ENCODE assay signal across 8 mouse cellular contexts in genomic region chr6:24663196-24664132, GRCm38 (mm10). TPM values are rescaled to one million over a fixed set of nuclear protein-coding genes. Genes with fewer than 3 reads are reported as not detected.
DNase-seq lines count a peak whose midpoint lies in the region; ATAC-seq and TF ChIP-seq lines count a peak whose summit lies in the region.

No protein-coding gene starts in this region.

- H3K36me3 ChIP-seq in ES-Bruce4 (ENCODE audit: control insufficient read depth, insufficient read depth, low read length, poor library complexity, severe bottlenecking) = peaks cover 4% of the 10 kb centered on the region; the same call in 1 of the 2 replicates
- peaks cover 20% of the 10 kb centered on the region for H3K36me3 ChIP-seq in heart, adult 2 months (ENCODE audit: control insufficient read depth, insufficient read depth, low read length)

- peak overlapping the region; percentile 95 for H3K9ac ChIP-seq in ES-Bruce4 (ENCODE audit: low read depth, poor library complexity, severe bottlenecking)
- peak overlapping the region; percentile 98 for H3K9ac ChIP-seq in heart, adult 2 months (ENCODE audit: low read depth, low read length)

- ATAC-seq in monocyte, adult 5-6 weeks (replicated peaks; ENCODE audit: insufficient number of reproducible peaks, low FRiP score, low TSS enrichment, poor library complexity, severe bottlenecking) = no peak

- peak overlapping the region; percentile 74 for H3K4me3 ChIP-seq in ES-Bruce4 (ENCODE audit: low read depth, low read length)
- H3K4me3 ChIP-seq in heart, adult 2 months = peak overlapping the region; percentile 90
- H3K4me3 ChIP-seq in lung, adult 2 months (replicated peaks; ENCODE audit: extremely low read depth, low read depth, low read length) = peak overlapping the region; percentile 77

- no peak for TF ChIP-seq CTCF in ES-Bruce4 (IDR thresholded peaks at IDR 0.05; ENCODE audit: low read depth, low read length)
- no peak for TF ChIP-seq CTCF in heart, adult 2 months (IDR thresholded peaks at IDR 0.05)
- TF ChIP-seq CTCF in lung, adult 2 months (IDR thresholded peaks at IDR 0.05; ENCODE audit: insufficient read depth, low read length) = no peak

- TF ChIP-seq EP300 in ES-Bruce4 (IDR thresholded peaks at IDR 0.05; ENCODE audit: insufficient read depth, low read depth, low read length) = no peak
- no peak for TF ChIP-seq EP300 in heart, adult 2 months (IDR thresholded peaks at IDR 0.05; ENCODE audit: insufficient read depth, low read depth, low read length)

- no peaks in the 10 kb centered on the region for H3K4me1 ChIP-seq in ES-Bruce4 (ENCODE audit: control insufficient read depth, insufficient read depth, low read length)
- peaks cover 9% of the 10 kb centered on the region for H3K4me1 ChIP-seq in heart, adult 2 months (ENCODE audit: control insufficient read depth, insufficient read depth, low read length)
- peaks cover 9% of the 10 kb centered on the region for H3K4me1 ChIP-seq in lung, adult 2 months (ENCODE audit: control insufficient read depth, insufficient read depth, low read length)

- WGBS in heart, adult 2 months = 4% methylated on average over 21 of the region's 21 CpGs
- 6% methylated on average over 21 of the region's 21 CpGs for WGBS in lung, adult 2 months

- peak; percentile 46 for DNase-seq in A20 (ENCODE audit: low read depth, low spot score)
- peak; percentile 17 to 25 for DNase-seq in cerebellum, postnatal 14 days
- DNase-seq in heart, adult 2 months = peak; percentile 42 to 56
- DNase-seq in kidney, adult 8-10 months = peak; percentile 45 to 47
- DNase-seq in lung, adult 2 months = peak; percentile 39
- DNase-seq in retina, postnatal 1 day = peak; percentile 20

- intact Hi-C loops in heart, adult 2 months (cut with DNase I) = loop anchor here (1.0 to 5.0 kb wide), 3 partner anchors 25 to 91 kb away; no protein-coding TSS in a partner anchor

- TF ChIP-seq POLR2A in ES-Bruce4 (IDR thresholded peaks at IDR 0.05; ENCODE audit: insufficient read depth, low read length) = no peak
- no peak for TF ChIP-seq POLR2A in heart, adult 2 months (IDR thresholded peaks at IDR 0.05; ENCODE audit: insufficient read depth, low read depth, low read length)
- TF ChIP-seq POLR2A in lung, adult 2 months (IDR thresholded peaks at IDR 0.05; ENCODE audit: borderline replicate concordance, extremely low read depth, low read depth, low read length) = no peak

- H3K79me2 ChIP-seq in heart, adult 2 months (replicated peaks; ENCODE audit: control insufficient read depth, insufficient read depth, low read length) = peaks cover 6% of the 10 kb centered on the region

- H3K27ac ChIP-seq in ES-Bruce4 (ENCODE audit: insufficient read depth, low read length) = peak overlapping the region; percentile 12; the same call in 1 of the 2 replicates
- peak overlapping the region; percentile 95 for H3K27ac ChIP-seq in heart, adult 2 months

- H3K9me3 ChIP-seq in ES-Bruce4 (replicated peaks; ENCODE audit: control insufficient read depth, insufficient read depth, low read length, poor library complexity, severe bottlenecking) = no peaks in the 10 kb centered on the region

- H3K27me3 ChIP-seq in ES-Bruce4 (ENCODE audit: control insufficient read depth, insufficient read depth, low read length, poor library complexity, severe bottlenecking) = no peaks in the 10 kb centered on the region
- no peaks in the 10 kb centered on the region for H3K27me3 ChIP-seq in heart, adult 2 months (ENCODE audit: control insufficient read depth, insufficient read depth, low read length)

RNA-seq across cellular contexts. Expression of gene Wasl, which starts 1.3 kb away (rescaled TPM):
- polyA plus RNA-seq in ES-Bruce4 (2011; ENCODE audit: insufficient read depth, insufficient read length, low read depth, missing spikeins) = 62.3 and 63.1 TPM in 2 replicates
- total RNA-seq in heart, adult 2 months (2021) = 10 to 100 TPM; 27.8 to 28.3 TPM
- polyA plus RNA-seq in heart, adult 2 months (2012; rRNA removed) = 11.5 and 13.9 TPM in 2 replicates
- 70.0 and 123 TPM in 2 replicates for polyA plus RNA-seq in lung, adult 2 months (2012; rRNA removed)
- 6.4 to 20.8 TPM (median 13.4 TPM) in 3 replicates for total RNA-seq in monocyte, adult 5-6 weeks (2017)
